In genomic region chr13:29514071-29514470, GRCm38 (mm10) we compare ENCODE assay signal across 17 mouse cellular contexts.
"Had no signal": no experiment of that assay in that cellular context is flagged by ENCODE, and none has a peak within 500 bp of the region (broad histone marks: within the 10 kb centered on the region; RNA-seq: fewer than 3 reads in every experiment).

No protein-coding gene starts in this region.

- H3K4me3 ChIP-seq: kidney, embryonic 15.5 days; limb, embryonic 10.5 days; limb, embryonic 13.5 days; liver, embryonic 12.5 days; liver, embryonic 15.5 days; lung, embryonic 15.5 days; midbrain, embryonic 12.5 days had no signal

- H3K4me1 ChIP-seq: kidney, embryonic 15.5 days; limb, embryonic 13.5 days; liver, embryonic 12.5 days; liver, embryonic 15.5 days; lung, embryonic 15.5 days; midbrain, embryonic 12.5 days had no signal

- DNase-seq: kidney, adult 8-10 months; kidney, postnatal 10 days; kidney, postnatal 4 days; liver; lung, adult 18-20 months; lung, postnatal 10 days; lung, postnatal 4 days; thymus, adult 18-20 months; thymus, postnatal 36 days had no signal

- H3K36me3 ChIP-seq: kidney, embryonic 15.5 days; limb, embryonic 10.5 days; limb, embryonic 13.5 days; liver, embryonic 12.5 days; lung, embryonic 15.5 days; midbrain, embryonic 12.5 days had no signal

- H3K27ac ChIP-seq: kidney, embryonic 15.5 days; limb, embryonic 10.5 days; limb, embryonic 13.5 days; liver, embryonic 12.5 days; liver, embryonic 15.5 days; lung, embryonic 15.5 days; midbrain, embryonic 12.5 days had no signal

- H3K27me3 ChIP-seq: kidney, embryonic 15.5 days; limb, embryonic 13.5 days; liver, embryonic 12.5 days; liver, embryonic 15.5 days; lung, embryonic 15.5 days; midbrain, embryonic 12.5 days had no signal

- ATAC-seq: liver, embryonic 12.5 days; midbrain, embryonic 16.5 days had no signal

- H3K9ac ChIP-seq: kidney, embryonic 15.5 days; limb, embryonic 13.5 days; liver, embryonic 12.5 days; liver, embryonic 15.5 days; lung, embryonic 15.5 days; midbrain, embryonic 12.5 days had no signal

- H3K9me3 ChIP-seq: kidney, embryonic 15.5 days; limb, embryonic 10.5 days; limb, embryonic 13.5 days; liver, embryonic 12.5 days; liver, embryonic 15.5 days; lung, embryonic 15.5 days; midbrain, embryonic 12.5 days had no signal

- H3K4me2 ChIP-seq: kidney, embryonic 15.5 days; limb, embryonic 13.5 days; liver, embryonic 12.5 days; liver, embryonic 15.5 days; lung, embryonic 15.5 days; midbrain, embryonic 12.5 days had no signal
